Mouse (Mus musculus) kidney, adult 8-10 months (tissue): ENCODE data around the gene Tnfrsf21.

Source experiments
- DNase-seq, 2 experiments: peaks; one replicate each; pipeline ENCODE4 v3.0.0; 2022

The Tnfrsf21 gene

GRCm38 (mm10) chr17:43133106-43133505 lies 116.8 kb downstream of the Tnfrsf21 start:
- DNase-seq = no peak

GRCm38 (mm10) chr17:43134991-43135390 lies 118.6 kb downstream of the Tnfrsf21 start:
- no peak for DNase-seq

GRCm38 (mm10) chr17:43135398-43136265 lies 119.3 kb downstream of the Tnfrsf21 start:
- DNase-seq = no peak

- DNase-seq = no peak
Measured at GRCm38 (mm10) chr17:43136720-43137119, 120.4 kb downstream of the Tnfrsf21 start.

GRCm38 (mm10) chr17:43137838-43138237 lies 121.5 kb downstream of the Tnfrsf21 start:
- DNase-seq = no peak

- no peak for DNase-seq
Measured at GRCm38 (mm10) chr17:43138356-43138755, 122.0 kb downstream of the Tnfrsf21 start.
